Mouse (Mus musculus) common myeloid progenitor, adult 5-6 weeks (primary cell): ENCODE results near the gene Mob3a. TPM values are rescaled to one million over a fixed set of nuclear protein-coding genes. Genes with fewer than 3 reads are reported as not detected.

Source experiments
- ATAC-seq: replicated peaks from 2 replicates; pipeline ENCODE4 v1.8.0; 2016; ENCODE audit warnings: low read depth, mild to moderate bottlenecking, moderate TSS enrichment, inconsistent platforms; ENCODE audit not compliant: poor library complexity, severe bottlenecking
- total RNA-seq: library from RNA; stranded (forward); fragments of 200-1000, 187-1606 nt; gene quantifications from 2 replicates; pipeline ENCODE4 v1.2.3, GENCODE M21; 2017

Mob3a gene
- total RNA-seq, result 42.9 and 49.3 TPM in 2 replicates

- peak; percentile 71 for ATAC-seq
These were observed at the start of gene Mob3a, which contains the start of gene Izumo4 for GRCm38 (mm10) chr10:80701721-80702535. Gene Mob3a (minus strand): TSS chr10:80701977. Gene Izumo4 (plus strand): TSS chr10:80702184.

GRCm38 (mm10) chr10:80751188-80751832, 49.5 kb upstream of the Mob3a start:
- ATAC-seq, result peak; percentile 55

GRCm38 (mm10) chr10:80748609-80749008, 46.8 kb upstream of the Mob3a start:
- 0 out of 2 replicates have a peak, but pooled peaks have one; percentile 16 for ATAC-seq

- ATAC-seq, result peak; percentile 31; the same call in 1 of the 2 replicates
These were observed 45.6 kb upstream of the Mob3a start for GRCm38 (mm10) chr10:80747410-80747809.

- peak; percentile 46 for ATAC-seq
These were observed 42.5 kb upstream of the Mob3a start for GRCm38 (mm10) chr10:80744262-80744661.

- ATAC-seq, result peak; percentile 99
These were observed 40.6 kb upstream of the Mob3a start, which contains the start of gene Ap3d1 for GRCm38 (mm10) chr10:80742180-80742978. Gene Ap3d1 (minus strand): TSS chr10:80742264.

- ATAC-seq, result no peak
These were observed 39.9 kb upstream of the Mob3a start for GRCm38 (mm10) chr10:80741634-80742179.

GRCm38 (mm10) chr10:80741146-80741545, 39.4 kb upstream of the Mob3a start:
- no peak for ATAC-seq

GRCm38 (mm10) chr10:80738657-80739056, 36.9 kb upstream of the Mob3a start:
- ATAC-seq, result no peak

- no peak for ATAC-seq
These were observed 35.0 kb upstream of the Mob3a start for GRCm38 (mm10) chr10:80736731-80737130.

- ATAC-seq, result no peak
These were observed 30.9 kb upstream of the Mob3a start for GRCm38 (mm10) chr10:80732611-80733101.

- ATAC-seq, result no peak
These were observed 25.8 kb upstream of the Mob3a start for GRCm38 (mm10) chr10:80727369-80728127.

GRCm38 (mm10) chr10:80717281-80717680, 15.5 kb upstream of the Mob3a start:
- no peak for ATAC-seq

GRCm38 (mm10) chr10:80710834-80711233, 9.1 kb upstream of the Mob3a start:
- no peak for ATAC-seq

GRCm38 (mm10) chr10:80705479-80705878, 3.7 kb upstream of the Mob3a start:
- ATAC-seq, result no peak

GRCm38 (mm10) chr10:80705033-80705432, 3.3 kb upstream of the Mob3a start:
- no peak for ATAC-seq

- ATAC-seq, result no peak
These were observed 2.6 kb upstream of the Mob3a start for GRCm38 (mm10) chr10:80704418-80704817.

- ATAC-seq, result no peak
These were observed 1.9 kb upstream of the Mob3a start for GRCm38 (mm10) chr10:80703643-80704042.
